Mouse (Mus musculus) midbrain, postnatal 0 days (tissue): ENCODE data around the gene Col13a1. TPM values are rescaled to one million over a fixed set of nuclear protein-coding genes. Genes with fewer than 3 reads are reported as not detected.

Source experiments
- ATAC-seq: fragments of 200-750 bp; cut with Nextera tagmentation; 2 replicates; pipeline ENCODE4 v1.8.0; 2017; ENCODE audit warnings: moderate number of reproducible peaks, mild to moderate bottlenecking, moderate TSS enrichment, moderate library complexity; ENCODE audit not compliant: low FRiP score
- DNase-seq: peaks from one replicate; pipeline ENCODE4 v3.0.0-alpha.2; 2015; ENCODE audit warnings: low spot score
- H3K27ac ChIP-seq: fragments of 300-500 bp; sonication (generic); 2 replicates; pipeline ENCODE4 v1.5.1; 2014; ENCODE audit warnings: low read depth, mild to moderate bottlenecking, low read length, mixed read lengths
- H3K27me3 ChIP-seq: fragments of 300-500 bp; sonication (generic); 2 replicates; pipeline ENCODE4 v1.6.1; 2014; ENCODE audit warnings: low read length, control low read depth, mixed read lengths; ENCODE audit not compliant: insufficient read depth
- H3K36me3 ChIP-seq: fragments of 300-500 bp; sonication (generic); 2 replicates; pipeline ENCODE4 v1.6.1; 2014; ENCODE audit warnings: low read length, control low read depth, mixed read lengths; ENCODE audit not compliant: insufficient read depth
- H3K4me1 ChIP-seq: fragments of 300-500 bp; sonication (generic); 2 replicates; pipeline ENCODE4 v1.6.1; 2014; ENCODE audit warnings: mild to moderate bottlenecking, control low read depth, antibody characterized with exemption, low read length, mixed read lengths; ENCODE audit not compliant: insufficient read depth
- H3K4me2 ChIP-seq: fragments of 300-500 bp; sonication (generic); 2 replicates; pipeline ENCODE4 v1.6.1; 2014; ENCODE audit warnings: low read depth, mild to moderate bottlenecking, low read length, mixed read lengths; ENCODE audit not compliant: poor library complexity, severe bottlenecking
- H3K4me3 ChIP-seq: fragments of 300-500 bp; sonication (generic); 2 replicates; pipeline ENCODE4 v1.5.1; 2014; ENCODE audit warnings: low read depth, mild to moderate bottlenecking, low read length, moderate library complexity
- H3K9ac ChIP-seq: fragments of 300-500 bp; sonication (generic); replicated peaks from 2 replicates; pipeline ENCODE4 v1.6.1; 2014; ENCODE audit warnings: mild to moderate bottlenecking, low read length, moderate library complexity, mixed read lengths; ENCODE audit not compliant: poor library complexity, severe bottlenecking
- H3K9me3 ChIP-seq: fragments of 300-500 bp; sonication (generic); 2 replicates; pipeline ENCODE4 v1.6.1; 2016; ENCODE audit warnings: low read length, control low read depth
- CTCF ChIP-seq: IDR thresholded peaks from 2 replicates; pipeline ENCODE4 v1.5.1; 2016; ENCODE audit warnings: antibody characterized with exemption, mild to moderate bottlenecking
- WGBS: fragments of 180-500 bp; shearing (Covaris S2); extraction: QIAGEN DNeasy Blood & Tissue Kit; methylation state at CpG from one replicate; pipeline ENCODE4 v1.1.7; 2014; 5-methylcytosine and 5-hydroxymethylcytosine counted together
- polyA plus RNA-seq: library from polyadenylated mRNA; unstranded; fragments of >200 nt; fragmentation: Nextera tagmentation; extraction: Ambion mirVana; gene quantifications from 2 replicates; pipeline ENCODE4 v1.2.1, GENCODE M21; 2015
- total RNA-seq: library from RNA; depleted of rRNA; stranded (reverse); fragments of >200 nt; gene quantifications from 2 replicates; pipeline ENCODE4 v1.2.3, GENCODE M21; 2014

Gene Col13a1
- total and polyA plus RNA-seq, 2 experiments from 2014 or later, result 1.2 to 3.7 TPM

DNA sequence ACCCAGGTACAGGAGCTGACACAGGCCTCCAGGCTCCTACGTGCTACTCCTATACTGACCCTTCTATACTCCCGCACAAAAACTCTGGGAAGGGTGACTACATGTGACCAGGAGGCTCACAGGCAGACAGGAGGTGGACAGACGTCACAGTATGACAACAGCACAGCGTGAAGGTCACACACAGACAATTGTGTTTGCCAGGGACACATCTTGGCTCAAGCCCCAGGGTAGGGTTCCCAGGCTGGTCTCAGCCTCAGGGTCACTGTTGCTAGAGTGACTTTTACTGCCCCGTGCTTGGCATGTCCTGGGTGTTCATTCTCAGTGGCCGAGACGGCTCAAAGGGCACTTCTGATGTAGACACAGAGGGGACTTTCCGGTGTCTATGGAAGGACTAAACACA lies 126.1 kb downstream of the Col13a1 start:
- no peak for DNase-seq
- no peaks in the 10 kb centered on the region for H3K27me3 ChIP-seq
- H3K9me3 ChIP-seq, result no peaks in the 10 kb centered on the region
- H3K27ac ChIP-seq, result no peak overlapping the region
- no peak for TF ChIP-seq CTCF
- H3K9ac ChIP-seq, result no peak overlapping the region
- WGBS, result 82% methylated on average over 8 of the region's 8 CpGs
- no peak overlapping the region for H3K4me3 ChIP-seq
- ATAC-seq, result no peak
- no peaks in the 10 kb centered on the region for H3K4me1 ChIP-seq
- no peaks in the 10 kb centered on the region for H3K36me3 ChIP-seq
- H3K4me2 ChIP-seq, result no peak overlapping the region

DNA sequence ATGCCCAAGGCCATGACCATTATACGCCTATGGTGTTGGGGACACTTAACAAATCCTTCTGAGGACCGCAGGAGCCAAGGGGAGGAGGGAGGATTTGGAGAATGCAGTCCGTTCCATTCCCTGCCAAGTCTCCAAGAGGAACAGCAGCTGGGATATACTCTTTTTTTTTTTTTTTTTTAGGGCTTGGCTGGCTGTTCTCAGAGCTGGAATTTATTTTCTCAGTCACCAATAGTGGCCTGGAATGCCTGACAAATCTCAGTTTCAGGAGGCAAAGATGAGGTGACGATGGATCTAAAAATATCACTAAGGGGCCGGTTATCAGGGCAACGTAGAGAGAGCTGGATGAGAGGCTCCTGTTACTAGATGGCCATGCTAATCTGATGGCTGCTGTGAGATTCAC lies 130.4 kb downstream of the Col13a1 start:
- H3K36me3 ChIP-seq, result no peaks in the 10 kb centered on the region
- DNase-seq (no peak), ATAC-seq (no peak)
- H3K27ac ChIP-seq, result no peak overlapping the region
- 86% methylated on average over 6 of the region's 6 CpGs for WGBS
- no peaks in the 10 kb centered on the region for H3K4me1 ChIP-seq
- H3K9ac ChIP-seq, result no peak overlapping the region
- H3K9me3 ChIP-seq, result no peaks in the 10 kb centered on the region
- H3K4me3 ChIP-seq, result no peak overlapping the region
- no peak for TF ChIP-seq CTCF
- H3K4me2 ChIP-seq, result no peak overlapping the region
- no peaks in the 10 kb centered on the region for H3K27me3 ChIP-seq

DNA sequence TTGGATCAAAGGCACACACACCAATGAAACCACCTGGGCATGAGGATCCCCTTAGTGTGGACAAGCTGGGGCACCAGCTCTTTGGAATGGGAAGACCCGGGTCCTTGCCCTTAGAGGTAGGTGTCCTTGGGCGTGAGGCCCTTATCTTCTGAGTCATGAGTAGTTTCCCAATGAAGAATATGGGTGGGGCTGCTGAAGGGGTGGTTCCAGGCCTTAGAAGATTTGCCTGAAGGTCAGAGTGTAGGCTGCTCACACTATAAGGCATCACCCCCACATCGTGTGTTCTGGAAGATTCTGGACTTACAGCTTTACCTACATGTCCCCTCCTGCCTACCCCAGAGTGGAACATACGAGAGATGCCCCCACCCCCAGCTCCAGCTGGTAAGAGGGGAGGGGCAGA lies 133.4 kb downstream of the Col13a1 start:
- Histone ChIP-seq H3K4me1 (no peaks in the 10 kb centered on the region), H3K4me2 (no peak overlapping the region), H3K9me3 (no peaks in the 10 kb centered on the region), H3K36me3 (no peaks in the 10 kb centered on the region), H3K4me3 (no peak overlapping the region), H3K27me3 (no peaks in the 10 kb centered on the region), H3K9ac (no peak overlapping the region), H3K27ac (no peak overlapping the region)
- 92% methylated on average over 4 of the region's 4 CpGs for WGBS
- TF ChIP-seq CTCF, result no peak
- ATAC-seq (no peak), DNase-seq (no peak)

DNA sequence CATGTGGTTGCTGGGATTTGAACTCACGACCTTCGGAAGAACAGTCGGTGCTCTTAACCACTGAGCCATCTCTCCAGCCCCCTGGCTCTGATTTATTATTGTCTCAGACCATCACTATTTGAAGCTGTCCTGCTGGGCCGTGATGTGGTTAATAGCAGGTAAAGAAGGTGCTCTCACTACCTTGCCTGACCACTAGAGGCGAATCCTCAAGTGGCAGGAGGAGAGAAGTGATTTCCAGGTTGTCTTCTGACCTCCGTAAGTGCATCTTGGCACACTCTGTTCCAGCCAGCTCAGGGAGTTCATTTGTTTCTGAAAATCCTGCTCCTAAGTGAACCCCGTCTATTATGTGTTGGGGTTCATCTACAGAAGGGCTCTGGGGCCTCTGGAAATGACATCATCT lies 134.4 kb downstream of the Col13a1 start:
- 78% methylated on average over 7 of the region's 7 CpGs for WGBS

DNA sequence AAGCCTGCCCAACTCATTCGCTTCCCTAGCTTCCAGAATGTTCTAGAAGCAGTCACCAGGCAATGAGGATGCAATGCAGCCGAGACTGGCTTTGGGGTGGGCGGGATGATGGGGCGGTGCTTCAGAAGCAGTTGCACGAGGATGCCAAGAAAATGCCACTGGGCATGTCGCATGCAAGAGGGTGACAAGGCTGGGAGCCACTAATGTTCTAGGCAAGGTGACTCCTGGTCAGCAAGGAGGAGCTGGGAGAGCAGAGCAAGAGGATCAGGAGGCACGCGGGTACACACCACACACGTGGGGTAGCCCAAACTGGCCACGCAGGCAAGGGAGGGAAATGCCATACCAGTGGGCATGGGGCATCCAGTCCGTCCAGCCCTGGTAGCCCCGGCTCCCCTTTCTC lies 136.6 kb downstream of the Col13a1 start:
- no peak overlapping the region for H3K4me2 ChIP-seq
- ATAC-seq, result no peak
- TF ChIP-seq CTCF, result no peak
- no peaks in the 10 kb centered on the region for H3K4me1 ChIP-seq
- no peaks in the 10 kb centered on the region for H3K27me3 ChIP-seq
- H3K9ac ChIP-seq, result no peak overlapping the region
- H3K9me3 ChIP-seq, result no peaks in the 10 kb centered on the region
- no peaks in the 10 kb centered on the region for H3K36me3 ChIP-seq
- no peak overlapping the region for H3K4me3 ChIP-seq
- H3K27ac ChIP-seq, result no peak overlapping the region
- no peak for DNase-seq
- WGBS, result 90% methylated on average over 12 of the region's 12 CpGs

More for the DNA sequence above, 134.4 kb downstream of the Col13a1 start:
- no peak for DNase-seq
- peak; percentile 51 for TF ChIP-seq CTCF
- Histone ChIP-seq H3K4me3 (no peak overlapping the region), H3K4me2 (no peak overlapping the region), H3K27ac (no peak overlapping the region), H3K36me3 (no peaks in the 10 kb centered on the region), H3K9ac (no peak overlapping the region), H3K4me1 (no peaks in the 10 kb centered on the region), H3K9me3 (no peaks in the 10 kb centered on the region), H3K27me3 (no peaks in the 10 kb centered on the region)
- no peak for ATAC-seq

GRCm38 (mm10) chr10:61839326-61839725 lies 139.6 kb downstream of the Col13a1 start:
- H3K36me3 ChIP-seq, result no peaks in the 10 kb centered on the region
- no peak overlapping the region for H3K27ac ChIP-seq
- no peak for TF ChIP-seq CTCF
- no peak overlapping the region for H3K4me2 ChIP-seq
- DNase-seq, result no peak
- no peak overlapping the region for H3K9ac ChIP-seq
- H3K27me3 ChIP-seq, result no peaks in the 10 kb centered on the region
- H3K9me3 ChIP-seq, result no peaks in the 10 kb centered on the region
- no peak overlapping the region for H3K4me3 ChIP-seq
- WGBS, result 75% methylated on average over 9 of the region's 9 CpGs
- H3K4me1 ChIP-seq, result no peaks in the 10 kb centered on the region
- ATAC-seq, result 0 out of 2 replicates have a peak, but pooled peaks have one; percentile 8
